In genomic region chr1:162857766-162858747, GRCm38 (mm10) we compare ENCODE assay signal across 11 mouse cellular contexts. TPM values are rescaled to one million over a fixed set of nuclear protein-coding genes. Genes with fewer than 3 reads are reported as not detected.
A peak's percentile ranks its signal among the peaks of the same experiment; 100 is the strongest.
DNase-seq lines count a peak whose midpoint lies in the region; ATAC-seq and TF ChIP-seq lines count a peak whose summit lies in the region.
"Had no signal": no experiment of that assay in that cellular context is flagged by ENCODE, and none has a peak within 500 bp of the region (broad histone marks: within the 10 kb centered on the region; RNA-seq: fewer than 3 reads in every experiment).

No protein-coding gene starts in this region.

- no peaks in the 10 kb centered on the region for H3K4me1 ChIP-seq in heart, postnatal 0 days (ENCODE audit: control insufficient read depth, insufficient read depth)
- peaks cover 26% of the 10 kb centered on the region for H3K4me1 ChIP-seq in embryonic facial prominence, embryonic 12.5 days
- H3K4me1 ChIP-seq in midbrain, embryonic 15.5 days: 0 out of 2 replicates have a peak, but pooled peaks cover 3% of the 10 kb centered on the region

- 74% methylated on average over 17 of the region's 18 CpGs for WGBS in heart, postnatal 0 days
- 41% methylated on average over 18 of the region's 18 CpGs for WGBS in embryonic facial prominence, embryonic 12.5 days
- 44% methylated on average over 18 of the region's 18 CpGs for WGBS in midbrain, embryonic 15.5 days

- no peak for ATAC-seq in heart, postnatal 0 days (ENCODE audit: insufficient read depth, low read depth)
- ATAC-seq in embryonic facial prominence, embryonic 12.5 days (ENCODE audit: insufficient number of reproducible peaks, insufficient read depth, low FRiP score, low TSS enrichment): no peak
- peak; percentile 59 for ATAC-seq in midbrain, embryonic 15.5 days (replicated peaks)
- ATAC-seq: inflammation-experienced regulatory T-cells, adult 6 months had no signal

- no peak for TF ChIP-seq CTCF in heart, postnatal 0 days (IDR thresholded peaks at IDR 0.05; ENCODE audit: low read depth)

- H3K36me3 ChIP-seq in heart, postnatal 0 days (replicated peaks; ENCODE audit: control insufficient read depth, insufficient read depth, low read length): no peaks in the 10 kb centered on the region
- no peaks in the 10 kb centered on the region for H3K36me3 ChIP-seq in embryonic facial prominence, embryonic 12.5 days
- H3K36me3 ChIP-seq in midbrain, embryonic 15.5 days (replicated peaks): no peaks in the 10 kb centered on the region

- no peak overlapping the region for H3K9ac ChIP-seq in heart, postnatal 0 days (replicated peaks; ENCODE audit: low read depth, low read length)
- H3K9ac ChIP-seq in embryonic facial prominence, embryonic 12.5 days: no peak overlapping the region
- H3K9ac ChIP-seq in midbrain, embryonic 15.5 days: no peak overlapping the region

- no peak for TF ChIP-seq EP300 in heart, postnatal 0 days (IDR thresholded peaks at IDR 0.05; ENCODE audit: low read depth)

- DNase-seq in heart, postnatal 0 days (ENCODE audit: low spot score): no peak
- DNase-seq in heart, postnatal 36 days: no peak
- DNase-seq in kidney, adult 18-20 months: peak; percentile 61
- no peak for DNase-seq in adrenal gland, postnatal 36 days
- no peak for DNase-seq in spleen, postnatal 10 days (ENCODE audit: low spot score in 2 of 2)
- no peak for DNase-seq in frontal cortex, postnatal 14 days (ENCODE audit: low spot score in 2 of 2)
- DNase-seq: spleen, adult 18-20 months had no signal

- H3K4me3 ChIP-seq in heart, postnatal 0 days (ENCODE audit: low read depth, low read length): peak overlapping the region; percentile 15; the same call in 1 of the 2 replicates
- H3K4me3 ChIP-seq in embryonic facial prominence, embryonic 12.5 days: no peak overlapping the region
- H3K4me3 ChIP-seq in midbrain, embryonic 15.5 days: no peak overlapping the region

- intact Hi-C loops in heart, postnatal 36 days (cut with DNase I): no loop called here

- H3K27ac ChIP-seq in heart, postnatal 0 days (ENCODE audit: low read depth): no peak overlapping the region
- H3K27ac ChIP-seq in embryonic facial prominence, embryonic 12.5 days: peak overlapping the region; percentile 78; the same call in 1 of the 2 replicates
- H3K27ac ChIP-seq in midbrain, embryonic 15.5 days: peak overlapping the region; percentile 57

- H3K9me3 ChIP-seq in heart, postnatal 0 days (replicated peaks; ENCODE audit: control insufficient read depth, low read length): no peaks in the 10 kb centered on the region
- H3K9me3 ChIP-seq in embryonic facial prominence, embryonic 12.5 days: no peaks in the 10 kb centered on the region
- H3K9me3 ChIP-seq in midbrain, embryonic 15.5 days: no peaks in the 10 kb centered on the region

- H3K27me3 ChIP-seq in heart, postnatal 0 days (ENCODE audit: control insufficient read depth, insufficient read depth, low read length): no peaks in the 10 kb centered on the region
- no peaks in the 10 kb centered on the region for H3K27me3 ChIP-seq in embryonic facial prominence, embryonic 12.5 days
- no peaks in the 10 kb centered on the region for H3K27me3 ChIP-seq in midbrain, embryonic 15.5 days (replicated peaks)
- H3K27me3 ChIP-seq: CH12.LX had no signal

- peak overlapping the region; percentile 44 for H3K4me2 ChIP-seq in heart, postnatal 0 days (ENCODE audit: low read depth, low read length)
- peak overlapping the region; percentile 27; the same call in 1 of the 2 replicates for H3K4me2 ChIP-seq in embryonic facial prominence, embryonic 12.5 days (replicated peaks)
- peak overlapping the region; percentile 37 for H3K4me2 ChIP-seq in midbrain, embryonic 15.5 days

RNA-seq across cellular contexts. Expression of gene Fmo1, which starts 8.4 kb away (rescaled TPM):
- 18.6 and 37.3 TPM in 2 replicates for total RNA-seq in heart, postnatal 0 days (2014; rRNA removed; ENCODE audit: low replicate concordance)
- polyA plus RNA-seq in heart, postnatal 0 days (2015; fragmentation: Nextera tagmentation; extraction: Ambion mirVana): 12.8 and 17.0 TPM in 2 replicates
- 10 to 100 TPM; 36.2 to 53.0 TPM for total RNA-seq in heart, postnatal 36 days (2021)
- polyA plus RNA-seq in embryonic facial prominence, embryonic 12.5 days (2016; fragmentation: Nextera tagmentation; extraction: Ambion mirVana): 14.8 and 15.3 TPM in 2 replicates
- polyA plus RNA-seq in midbrain, embryonic 15.5 days (2015; fragmentation: Nextera tagmentation; extraction: Ambion mirVana): 23.3 and 32.1 TPM in 2 replicates
- 100 to 1,000 TPM; 158 to 352 TPM for total RNA-seq in adrenal gland, postnatal 36 days (2021)
- total RNA-seq: CH12.LX had no signal

RNA-seq across cellular contexts. Expression of gene Fmo2, which starts 40.5 kb away (rescaled TPM):
- total RNA-seq in heart, postnatal 0 days (2014; rRNA removed; ENCODE audit: low replicate concordance): 2.5 and 4.5 TPM in 2 replicates
- polyA plus RNA-seq in heart, postnatal 0 days (2015; fragmentation: Nextera tagmentation; extraction: Ambion mirVana): 4.9 and 7.3 TPM in 2 replicates
- total RNA-seq in heart, postnatal 36 days (2021): 10 to 100 TPM; 40.6 to 56.9 TPM
- polyA plus RNA-seq in embryonic facial prominence, embryonic 12.5 days (2016; fragmentation: Nextera tagmentation; extraction: Ambion mirVana): 0.22 and 0.59 TPM in 2 replicates
- polyA plus RNA-seq in midbrain, embryonic 15.5 days (2015; fragmentation: Nextera tagmentation; extraction: Ambion mirVana): 0.22 TPM in 1 of 2 replicates, not detected in the other
- total RNA-seq in adrenal gland, postnatal 36 days (2021): 10 to 100 TPM; 40.5 to 47.1 TPM
- total RNA-seq: CH12.LX had no signal
- polyA plus RNA-seq: inflammation-experienced regulatory T-cells, adult 6 months had no signal

RNA-seq across cellular contexts. Expression of gene Fmo4, which starts 44.3 kb away (rescaled TPM):
- total RNA-seq in heart, postnatal 0 days (2014; rRNA removed; ENCODE audit: low replicate concordance): 1.3 and 3.1 TPM in 2 replicates
- 0.20 and 0.32 TPM in 2 replicates for polyA plus RNA-seq in heart, postnatal 0 days (2015; fragmentation: Nextera tagmentation; extraction: Ambion mirVana)
- under 1 TPM in 1 of 2 experiments, not detected in 1; 0.14 TPM for total RNA-seq in heart, postnatal 36 days (2021)
- polyA plus RNA-seq in embryonic facial prominence, embryonic 12.5 days (2016; fragmentation: Nextera tagmentation; extraction: Ambion mirVana): 0.19 and 0.36 TPM in 2 replicates
- polyA plus RNA-seq in midbrain, embryonic 15.5 days (2015; fragmentation: Nextera tagmentation; extraction: Ambion mirVana): 0.19 and 0.27 TPM in 2 replicates
- 1 to 10 TPM in 1 of 2 experiments, under 1 TPM in 1; 0.93 to 1.1 TPM for total RNA-seq in adrenal gland, postnatal 36 days (2021)
- total RNA-seq: CH12.LX had no signal
- polyA plus RNA-seq: inflammation-experienced regulatory T-cells, adult 6 months had no signal
